12 mouse cellular contexts compared by ENCODE assay signal in genomic region chr11:97442891-97443675, GRCm38 (mm10). TPM values are rescaled to one million over a fixed set of nuclear protein-coding genes. Genes with fewer than 3 reads are reported as not detected.
DNase-seq lines count a peak whose midpoint lies in the region; ATAC-seq and TF ChIP-seq lines count a peak whose summit lies in the region.
"Had no signal": no experiment of that assay in that cellular context is flagged by ENCODE, and none has a peak within 500 bp of the region (broad histone marks: within the 10 kb centered on the region; RNA-seq: fewer than 3 reads in every experiment).

No protein-coding gene starts in this region.

- TF ChIP-seq CTCF in spleen, adult 2 months (IDR thresholded peaks at IDR 0.05; ENCODE audit: extremely low read depth, insufficient read depth, insufficient read length, insufficient replicate concordance) = no peak

- no peak for DNase-seq in heart, postnatal 36 days
- no peak for DNase-seq in spleen, adult 2 months (ENCODE audit: low read depth in 1 of 2, low spot score in 2 of 2)
- no peak for DNase-seq in spleen, postnatal 14 days (ENCODE audit: low spot score in 2 of 2)
- no peak for DNase-seq in liver, embryonic 11.5 days (ENCODE audit: low spot score)
- no peak for DNase-seq in left cerebral cortex, postnatal 14 days (ENCODE audit: low spot score in 2 of 2)
- DNase-seq in frontal cortex, postnatal 14 days (ENCODE audit: low spot score in 2 of 2) = no peak
- DNase-seq: kidney, adult 8-10 months; thymus, postnatal 25 days had no signal

- H3K9ac ChIP-seq in heart, embryonic 16.5 days (ENCODE audit: low read length) = 0 out of 2 replicates have a peak overlapping the region, but pooled peaks have one; percentile 18
- peak overlapping the region; percentile 98 for H3K9ac ChIP-seq in liver, embryonic 11.5 days (ENCODE audit: low read depth, low read length)

- H3K4me1 ChIP-seq in heart, embryonic 16.5 days (ENCODE audit: control insufficient read depth, insufficient read depth, low read length) = peaks cover 47% of the 10 kb centered on the region
- peaks cover 5% of the 10 kb centered on the region; the same call in 1 of the 2 replicates for H3K4me1 ChIP-seq in spleen, adult 2 months (ENCODE audit: control insufficient read depth, insufficient read depth, insufficient read length)
- peaks cover 91% of the 10 kb centered on the region for H3K4me1 ChIP-seq in liver, embryonic 11.5 days (replicated peaks; ENCODE audit: control insufficient read depth, insufficient read depth, low read length)

- no peak for TF ChIP-seq POLR2A in spleen, adult 2 months (IDR thresholded peaks at IDR 0.05; ENCODE audit: low read depth, low read length)

- peak overlapping the region; percentile 67; the same call in 1 of the 2 replicates for H3K4me2 ChIP-seq in heart, embryonic 16.5 days (ENCODE audit: low read depth, low read length)
- peak overlapping the region; percentile 80 for H3K4me2 ChIP-seq in liver, embryonic 11.5 days

- peaks cover 30% of the 10 kb centered on the region for H3K36me3 ChIP-seq in heart, embryonic 16.5 days (ENCODE audit: control insufficient read depth, insufficient read depth)
- H3K36me3 ChIP-seq in spleen, adult 2 months (ENCODE audit: control insufficient read depth, insufficient read depth, low read length) = no peaks in the 10 kb centered on the region; the same call in 1 of the 2 replicates
- H3K36me3 ChIP-seq in liver, embryonic 11.5 days (ENCODE audit: control insufficient read depth, insufficient read depth, low read length) = peaks cover 19% of the 10 kb centered on the region

- H3K9me3 ChIP-seq in heart, embryonic 16.5 days (replicated peaks; ENCODE audit: control insufficient read depth, low read length) = no peaks in the 10 kb centered on the region
- H3K9me3 ChIP-seq in liver, embryonic 11.5 days (ENCODE audit: control insufficient read depth, low read length) = no peaks in the 10 kb centered on the region

- no peak for ATAC-seq in heart, embryonic 16.5 days (replicated peaks; ENCODE audit: extremely low read depth, insufficient read depth, low FRiP score)
- ATAC-seq in liver, embryonic 11.5 days (replicated peaks; ENCODE audit: low FRiP score) = peak; percentile 35
- ATAC-seq in cerebellum, adult (ENCODE audit: insufficient number of reproducible peaks, low FRiP score, low TSS enrichment) = no peak

- H3K27me3 ChIP-seq in heart, embryonic 16.5 days (ENCODE audit: control insufficient read depth, insufficient read depth, low read length) = no peaks in the 10 kb centered on the region
- H3K27me3 ChIP-seq in spleen, adult 2 months (ENCODE audit: control insufficient read depth, insufficient read depth, low read length) = peaks cover 9% of the 10 kb centered on the region
- no peaks in the 10 kb centered on the region for H3K27me3 ChIP-seq in liver, embryonic 11.5 days (replicated peaks; ENCODE audit: control insufficient read depth, insufficient read depth, low read length)
- H3K27me3 ChIP-seq: CH12.LX had no signal

- no peak overlapping the region for H3K27ac ChIP-seq in heart, embryonic 16.5 days (ENCODE audit: low read length)
- H3K27ac ChIP-seq in spleen, adult 2 months (ENCODE audit: insufficient read depth, low read length) = peak overlapping the region; percentile 39; the same call in 1 of the 2 replicates
- peak overlapping the region; percentile 98 for H3K27ac ChIP-seq in liver, embryonic 11.5 days (ENCODE audit: low read depth, low read length)

- H3K4me3 ChIP-seq in heart, embryonic 16.5 days (ENCODE audit: low read length) = no peak overlapping the region
- no peak overlapping the region for H3K4me3 ChIP-seq in spleen, adult 2 months (ENCODE audit: extremely low read depth, insufficient read depth, insufficient read length)
- H3K4me3 ChIP-seq in liver, embryonic 11.5 days (ENCODE audit: low read depth, low read length) = peak overlapping the region; percentile 94

- 65% methylated on average over 11 of the region's 11 CpGs for WGBS in heart, embryonic 16.5 days
- 74% methylated on average over 11 of the region's 11 CpGs for WGBS in spleen, adult 2 months
- WGBS in liver, embryonic 11.5 days = 59% methylated on average over 11 of the region's 11 CpGs

- intact Hi-C loops in heart, postnatal 36 days (cut with DNase I) = no loop called here
- intact Hi-C loops in left cerebral cortex, postnatal 14 days (cut with DNase I) = no loop called here

RNA-seq across cellular contexts. Expression of gene Arhgap23, which starts 27.8 kb away (rescaled TPM):
- 5.5 and 6.1 TPM in 2 replicates for polyA plus RNA-seq in heart, embryonic 16.5 days (2015; fragmentation: Nextera tagmentation; extraction: Ambion mirVana)
- total RNA-seq in heart, postnatal 36 days (2021) = 10 to 100 TPM; 16.0 to 18.0 TPM
- 39.7 and 50.2 TPM in 2 replicates for polyA plus RNA-seq in spleen, adult 2 months (2012; rRNA removed)
- polyA plus RNA-seq in liver, embryonic 11.5 days (2014; fragmentation: Nextera tagmentation; extraction: Ambion mirVana) = 9.3 and 10.9 TPM in 2 replicates
- total RNA-seq in left cerebral cortex, postnatal 14 days (2021) = 10 to 100 TPM; 70.1 to 71.4 TPM

RNA-seq across cellular contexts. Expression of gene 4933428G20Rik, which starts 57.1 kb away (rescaled TPM):
- polyA plus RNA-seq in heart, embryonic 16.5 days (2015; fragmentation: Nextera tagmentation; extraction: Ambion mirVana) = 0.92 and 1.2 TPM in 2 replicates
- not detected for total RNA-seq in heart, postnatal 36 days (2021)
- not detected in 2 replicates for polyA plus RNA-seq in spleen, adult 2 months (2012; rRNA removed)
- 0.21 and 0.44 TPM in 2 replicates for polyA plus RNA-seq in liver, embryonic 11.5 days (2014; fragmentation: Nextera tagmentation; extraction: Ambion mirVana)
- under 1 TPM in 1 of 2 experiments, not detected in 1; 0.23 TPM for total RNA-seq in left cerebral cortex, postnatal 14 days (2021)
- polyA plus RNA-seq: neural tube, embryonic 11.5 days had no signal
